Mouse (Mus musculus) liver, embryonic 14.5 days (tissue): ENCODE data around the gene Dlx4.

Experiments used
- CTCF ChIP-seq: IDR thresholded peaks from 2 replicates; pipeline ENCODE4 v1.5.1; 2016; ENCODE audit warnings: antibody characterized with exemption, low read depth, control low read depth
- EP300 ChIP-seq: IDR thresholded peaks from 2 replicates; pipeline ENCODE4 v1.6.1; 2016; ENCODE audit warnings: antibody characterized with exemption, low read depth

DNA sequence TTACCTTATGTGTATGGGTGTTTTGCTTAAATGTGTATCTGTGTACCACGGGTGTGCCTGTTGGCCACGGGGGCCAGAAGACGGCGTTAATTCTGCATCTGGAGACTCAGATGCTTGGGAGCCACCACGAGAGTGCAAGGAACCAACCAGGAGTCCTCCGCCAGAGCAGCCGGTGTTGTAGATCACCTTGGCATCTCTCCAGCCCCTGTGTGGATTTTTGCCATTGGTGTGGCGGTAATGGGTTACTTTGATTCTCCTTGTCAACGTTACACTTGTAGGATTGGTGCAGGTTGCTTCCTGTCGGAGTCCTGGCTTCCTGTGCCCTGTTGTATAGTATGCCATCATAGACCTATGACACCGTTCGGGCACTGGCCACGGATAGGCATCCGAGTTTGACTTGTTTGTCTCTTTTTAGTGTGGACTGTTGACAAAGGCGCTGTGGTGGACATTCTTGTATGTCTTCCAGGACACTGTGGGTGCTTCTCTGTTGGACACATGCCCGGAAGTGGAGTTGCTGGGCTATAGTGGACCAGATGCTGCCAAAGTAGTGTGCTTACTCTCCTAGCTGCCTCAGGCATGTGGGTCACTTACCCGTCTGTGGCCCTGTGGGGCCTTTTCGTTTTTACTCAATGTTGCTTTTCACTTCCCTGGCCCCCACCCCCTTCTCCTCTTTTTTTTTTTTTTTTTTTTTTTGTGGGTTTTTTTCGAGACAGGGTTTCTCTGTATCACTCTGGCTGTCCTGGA lies 43.7 kb downstream of the Dlx4 start:
- TF ChIP-seq CTCF (no peak), EP300 (no peak)
